In the genomic region with DNA sequence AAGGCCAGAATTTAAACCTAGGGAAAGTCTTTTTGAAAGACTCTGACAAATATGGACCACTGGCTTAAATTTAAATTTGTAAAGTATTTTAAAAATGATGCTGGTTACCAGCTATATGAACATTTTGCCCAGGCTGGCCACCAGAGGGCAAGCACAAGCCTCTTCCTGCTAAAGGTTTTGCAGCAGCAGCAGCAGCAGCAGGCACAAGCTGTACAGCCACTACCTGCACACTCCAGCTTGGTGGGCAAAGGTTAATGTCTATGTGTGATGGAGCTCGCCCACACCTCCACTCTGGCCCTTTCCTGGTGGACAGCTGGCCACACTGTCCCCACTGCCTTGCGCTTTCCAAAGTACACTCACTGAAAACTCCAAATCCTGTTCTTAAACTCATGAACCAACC, we compare ENCODE assay signal across 9 mouse cellular contexts. TPM values are rescaled to one million over a fixed set of nuclear protein-coding genes. Genes with fewer than 3 reads are reported as not detected.
DNase-seq lines count a peak whose midpoint lies in the region; ATAC-seq and TF ChIP-seq lines count a peak whose summit lies in the region.
"Had no signal": no experiment of that assay in that cellular context is flagged by ENCODE, and none has a peak within 500 bp of the region (broad histone marks: within the 10 kb centered on the region; RNA-seq: fewer than 3 reads in every experiment).

No protein-coding gene starts in this region.

- H3K27ac ChIP-seq in intestine, embryonic 14.5 days (ENCODE audit: low read depth) = no peak overlapping the region
- no peak overlapping the region for H3K27ac ChIP-seq in liver, postnatal 0 days (ENCODE audit: low read depth)

- no peak for ATAC-seq in intestine, embryonic 14.5 days (replicated peaks; ENCODE audit: low FRiP score, low TSS enrichment, low read depth)
- peak; percentile 76 for ATAC-seq in liver, postnatal 0 days
- no peak for ATAC-seq in erythroid progenitor cell, adult 5-6 weeks (replicated peaks; ENCODE audit: low FRiP score, poor library complexity, severe bottlenecking)

- TF ChIP-seq CTCF in brain, embryonic 14.5 days (IDR thresholded peaks at IDR 0.05; ENCODE audit: borderline replicate concordance, extremely low read depth, insufficient read depth, insufficient read length) = peak; percentile 73
- TF ChIP-seq CTCF in liver, postnatal 0 days (IDR thresholded peaks at IDR 0.05; ENCODE audit: low read depth) = peak; percentile 74

- WGBS in intestine, embryonic 14.5 days = 57% methylated on average over 2 of the region's 2 CpGs
- WGBS in liver, postnatal 0 days (ENCODE audit: insufficient replicate concordance) = 72% methylated on average over 2 of the region's 2 CpGs

- no peaks in the 10 kb centered on the region for H3K4me1 ChIP-seq in intestine, embryonic 14.5 days (replicated peaks; ENCODE audit: control insufficient read depth, insufficient read depth, low read length)
- H3K4me1 ChIP-seq in liver, postnatal 0 days (ENCODE audit: insufficient read depth) = peaks cover 4% of the 10 kb centered on the region; the same call in 1 of the 2 replicates

- H3K9me3 ChIP-seq in intestine, embryonic 14.5 days (ENCODE audit: control insufficient read depth, low read length) = no peaks in the 10 kb centered on the region
- H3K9me3 ChIP-seq in liver, postnatal 0 days (ENCODE audit: low read length) = no peaks in the 10 kb centered on the region

- no peaks in the 10 kb centered on the region for H3K27me3 ChIP-seq in intestine, embryonic 14.5 days (replicated peaks; ENCODE audit: control insufficient read depth, insufficient read depth, low read length)
- H3K27me3 ChIP-seq in liver, postnatal 0 days (ENCODE audit: insufficient read depth, low read length) = no peaks in the 10 kb centered on the region
- H3K27me3 ChIP-seq in splenic B cell, adult 2 months (ENCODE audit: control insufficient read depth, insufficient read depth, low read length, poor library complexity, severe bottlenecking) = no peaks in the 10 kb centered on the region; the same call in 1 of the 2 replicates

- H3K4me3 ChIP-seq in intestine, embryonic 14.5 days (ENCODE audit: low read depth, low read length) = no peak overlapping the region
- H3K4me3 ChIP-seq in liver, postnatal 0 days (ENCODE audit: low read depth, low read length) = no peak overlapping the region

- H3K9ac ChIP-seq in intestine, embryonic 14.5 days (ENCODE audit: low read length) = no peak overlapping the region
- H3K9ac ChIP-seq in liver, postnatal 0 days (replicated peaks) = no peak overlapping the region

- H3K36me3 ChIP-seq in intestine, embryonic 14.5 days (ENCODE audit: control insufficient read depth, insufficient read depth, low read length) = peaks cover 95% of the 10 kb centered on the region
- H3K36me3 ChIP-seq in liver, postnatal 0 days (replicated peaks; ENCODE audit: insufficient read depth, low read length) = peaks cover 55% of the 10 kb centered on the region
- H3K36me3 ChIP-seq in splenic B cell, adult 2 months (ENCODE audit: control insufficient read depth, insufficient read depth, low read length, poor library complexity, severe bottlenecking) = peaks cover 28% of the 10 kb centered on the region

- no peak overlapping the region for H3K4me2 ChIP-seq in intestine, embryonic 14.5 days (ENCODE audit: low read length)
- no peak overlapping the region for H3K4me2 ChIP-seq in liver, postnatal 0 days (ENCODE audit: low read depth, low read length)

- TF ChIP-seq EP300 in liver, postnatal 0 days (IDR thresholded peaks at IDR 0.05; ENCODE audit: low read depth) = no peak

- DNase-seq in right cerebral cortex, postnatal 4 days = peak; percentile 38
- DNase-seq in right cerebral cortex, adult 18-20 months = no peak
- peak; percentile 79 for DNase-seq in brain, embryonic 14.5 days (ENCODE audit: low read depth)
- peak; percentile 61 for DNase-seq in intestine, embryonic 14.5 days (ENCODE audit: low spot score)
- DNase-seq in liver, postnatal 0 days = peak; percentile 70
- DNase-seq in splenic B cell, adult 2 months (ENCODE audit: low read depth, low spot score) = peak; percentile 57
- no peak for DNase-seq in c-Kit-positive CD71-positive TER-119-positive erythroid progenitor cells, embryonic 14.5 days (ENCODE audit: low spot score)

- no peak for TF ChIP-seq POLR2A in brain, embryonic 14.5 days (IDR thresholded peaks at IDR 0.05; ENCODE audit: borderline replicate concordance, extremely low read depth, insufficient read depth, insufficient read length, poor library complexity, severe bottlenecking)

RNA-seq across cellular contexts. Expression of gene Adh5, which starts 20.2 kb away (rescaled TPM):
- polyA plus RNA-seq in brain, embryonic 14.5 days (2012; rRNA removed) = 120 and 141 TPM in 2 replicates
- 207 and 228 TPM in 2 replicates for polyA plus RNA-seq in intestine, embryonic 14.5 days (2014; fragmentation: Nextera tagmentation; extraction: Ambion mirVana)
- 247 and 271 TPM in 2 replicates for polyA plus RNA-seq in liver, postnatal 0 days (2015; fragmentation: Nextera tagmentation; extraction: Ambion mirVana)
- total RNA-seq in erythroid progenitor cell, adult 5-6 weeks (2015; ENCODE audit: low replicate concordance) = 15.1 and 28.5 TPM in 2 replicates
- total RNA-seq in erythroid progenitor cell, adult 5-6 weeks (2017; ENCODE audit: low replicate concordance) = 12.1 and 19.9 TPM in 2 replicates

RNA-seq across cellular contexts. Expression of gene Metap1, which starts 26.2 kb away (rescaled TPM):
- 53.3 and 54.5 TPM in 2 replicates for polyA plus RNA-seq in brain, embryonic 14.5 days (2012; rRNA removed)
- 63.5 and 63.8 TPM in 2 replicates for polyA plus RNA-seq in intestine, embryonic 14.5 days (2014; fragmentation: Nextera tagmentation; extraction: Ambion mirVana)
- 17.3 and 17.4 TPM in 2 replicates for polyA plus RNA-seq in liver, postnatal 0 days (2015; fragmentation: Nextera tagmentation; extraction: Ambion mirVana)
- 32.7 and 39.3 TPM in 2 replicates for total RNA-seq in erythroid progenitor cell, adult 5-6 weeks (2015; ENCODE audit: low replicate concordance)
- total RNA-seq in erythroid progenitor cell, adult 5-6 weeks (2017; ENCODE audit: low replicate concordance) = 29.7 and 40.6 TPM in 2 replicates

RNA-seq across cellular contexts. Expression of gene Adh4, which starts 47.9 kb away (rescaled TPM):
- not detected in 2 replicates for polyA plus RNA-seq in brain, embryonic 14.5 days (2012; rRNA removed)
- not detected in 2 replicates for polyA plus RNA-seq in intestine, embryonic 14.5 days (2014; fragmentation: Nextera tagmentation; extraction: Ambion mirVana)
- 0.82 and 1.6 TPM in 2 replicates for polyA plus RNA-seq in liver, postnatal 0 days (2015; fragmentation: Nextera tagmentation; extraction: Ambion mirVana)
- not detected in 2 replicates for total RNA-seq in erythroid progenitor cell, adult 5-6 weeks (2015; ENCODE audit: low replicate concordance)
- not detected in 2 replicates for total RNA-seq in erythroid progenitor cell, adult 5-6 weeks (2017; ENCODE audit: low replicate concordance)
- polyA plus RNA-seq: heart, embryonic 14.5 days had no signal

Comparison
In these comparisons a context has a peak if more than half of its experiments do, and no peak if none do; other contexts are left out.
1. DNase-seq: peak in right cerebral cortex, postnatal 4 days (single experiment), brain, embryonic 14.5 days (single experiment), intestine, embryonic 14.5 days (single experiment), liver, postnatal 0 days (single experiment) and splenic B cell, adult 2 months (single experiment); none in right cerebral cortex, adult 18-20 months (single experiment) and c-Kit-positive CD71-positive TER-119-positive erythroid progenitor cells, embryonic 14.5 days (single experiment).